Mouse (Mus musculus): ENCODE results near the gene Gm43302.
"Not testable (repeated sequence)": the region's sequence is repeated elsewhere in the genome, so short reads cannot be mapped to it uniquely, and the experiment has no call there.

- not testable (repeated sequence) for TF ChIP-seq MAX (IDR thresholded peaks at IDR 0.05; ENCODE audit: low read length); GATA1 (IDR thresholded peaks at IDR 0.05; ENCODE audit: low read depth, low read length); ZNF384 (IDR thresholded peaks at IDR 0.05; ENCODE audit: low read depth, low read length); JUND (IDR thresholded peaks at IDR 0.05; ENCODE audit: low read depth, low read length); MYC (IDR thresholded peaks at IDR 0.05; ENCODE audit: low read depth, low read length); USF1 (IDR thresholded peaks at IDR 0.05; ENCODE audit: low read depth, low read length); CTCF (IDR thresholded peaks at IDR 0.05 in 2 of 3, conservative IDR thresholded peaks at IDR 0.05 in 1 of 3; ENCODE audit: control insufficient read depth in 1 of 3, insufficient read depth in 1 of 3, low read depth in 2 of 3, low read length in 3 of 3, poor library complexity in 1 of 3, severe bottlenecking in 1 of 3)
Observed at GRCm38 (mm10) chr5:105306946-105307345, 13.5 kb upstream of the Gm43302 start.
